Mouse (Mus musculus): ENCODE results near the gene Vmn2r8. TPM values are rescaled to one million over a fixed set of nuclear protein-coding genes. Genes with fewer than 3 reads are reported as not detected.
"Not testable (repeated sequence)": the region's sequence is repeated elsewhere in the genome, so short reads cannot be mapped to it uniquely, and the experiment has no call there.

The Vmn2r8 gene
- not detected for polyA plus RNA-seq (2012; fragmentation: generic; extraction: Trizol)

DNA sequence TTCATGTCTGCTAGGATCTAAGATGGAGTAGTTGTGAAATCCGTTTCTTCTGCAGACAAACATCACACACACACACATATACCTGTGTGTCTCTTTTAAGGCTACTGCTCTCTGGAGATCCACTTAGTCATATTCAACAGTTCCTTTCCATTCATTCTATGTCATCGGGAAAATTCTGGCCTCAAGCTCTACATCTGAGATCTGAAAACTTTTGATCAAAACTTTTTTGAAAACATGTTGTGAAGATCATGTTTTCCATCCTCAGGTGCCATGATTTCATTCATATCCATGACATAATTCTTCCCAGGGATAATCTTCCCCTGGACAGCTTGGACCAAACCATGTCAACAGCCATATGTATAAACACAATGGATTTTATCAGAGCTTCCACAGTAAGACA is at the start of gene Vmn2r8:
TSS of gene Vmn2r8 (minus strand) at position 101 of the 400 bp plus-strand sequence.
- not testable (repeated sequence) for H3K27me3 ChIP-seq (ENCODE audit: control insufficient read depth, insufficient read depth, insufficient read length); H3K79me2 ChIP-seq (ENCODE audit: control insufficient read depth, insufficient read depth); H3K36me3 ChIP-seq (ENCODE audit: control insufficient read depth, insufficient read depth); H3K4me3 ChIP-seq; H3K4me2 ChIP-seq (ENCODE audit: low read depth); H3ac ChIP-seq (ENCODE audit: control insufficient read depth, insufficient read length)

DNA sequence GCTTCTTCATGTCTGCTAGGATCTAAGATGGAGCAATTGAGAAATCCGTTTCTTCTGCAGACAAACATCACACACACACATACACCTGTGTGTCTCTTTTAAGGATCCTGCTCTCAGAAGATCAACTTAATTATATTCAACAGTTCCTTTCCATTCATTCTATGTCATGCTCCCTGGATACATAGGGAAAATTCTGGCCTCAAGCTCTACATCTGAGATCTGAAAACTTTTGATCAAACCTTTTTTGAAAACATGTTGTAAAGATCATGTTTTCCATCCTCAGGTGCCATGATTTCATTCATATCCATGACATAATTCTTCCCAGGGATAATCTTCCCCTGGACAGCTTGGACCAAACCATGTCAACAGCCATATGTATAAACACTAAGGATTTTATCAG is 43.9 kb upstream of the Vmn2r8 start, which contains the start of gene Vmn2r9:
TSS of gene Vmn2r9 (minus strand) at position 101 of the 400 bp plus-strand sequence.
- H3K36me3 ChIP-seq (ENCODE audit: control insufficient read depth, insufficient read depth); H3K79me2 ChIP-seq (ENCODE audit: control insufficient read depth, insufficient read depth); H3K4me3 ChIP-seq; H3K4me2 ChIP-seq (ENCODE audit: low read depth); H3K27me3 ChIP-seq (ENCODE audit: control insufficient read depth, insufficient read depth, insufficient read length); H3ac ChIP-seq (ENCODE audit: control insufficient read depth, insufficient read length): not testable (repeated sequence)

- TF ChIP-seq CEBPB (IDR thresholded peaks at IDR 0.05; ENCODE audit: insufficient read depth, poor library complexity, severe bottlenecking) (no peak), REST (IDR thresholded peaks at IDR 0.05; ENCODE audit: insufficient read depth, insufficient read length) (no peak), E2F4 (IDR thresholded peaks at IDR 0.05; ENCODE audit: insufficient read depth) (no peak)
- Histone ChIP-seq H3K4me3 (no peak overlapping the region), H3K4me2 (ENCODE audit: low read depth) (no peak overlapping the region)
Observed at GRCm38 (mm10) chr5:108849466-108849865, 40.8 kb upstream of the Vmn2r8 start.

DNA sequence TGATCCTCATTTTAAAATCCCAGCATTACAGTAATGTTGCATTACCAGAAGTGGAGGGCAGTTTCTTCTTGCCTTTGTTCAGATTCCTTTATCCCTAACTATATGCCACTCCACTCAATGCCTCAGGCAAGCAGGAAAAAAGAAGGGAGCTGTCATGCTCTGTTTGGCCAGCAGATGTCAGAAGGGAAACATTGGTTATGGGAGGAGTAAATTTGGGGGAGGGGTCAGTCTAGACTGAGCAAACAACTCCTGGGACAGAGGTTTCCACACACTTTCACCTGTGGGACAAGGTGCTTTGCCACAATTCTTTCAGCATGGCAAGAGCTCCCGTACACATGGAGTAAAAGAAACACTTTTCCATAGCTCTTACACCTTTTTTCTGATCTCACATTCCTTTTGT is 27.5 kb upstream of the Vmn2r8 start:
- H3K36me3 ChIP-seq (ENCODE audit: control insufficient read depth, insufficient read depth): no peaks in the 10 kb centered on the region
- no peaks in the 10 kb centered on the region for H3K79me2 ChIP-seq (ENCODE audit: control insufficient read depth, insufficient read depth)
- H3K27me3 ChIP-seq (ENCODE audit: control insufficient read depth, insufficient read depth, insufficient read length): no peaks in the 10 kb centered on the region
- H3K4me2 ChIP-seq (ENCODE audit: low read depth): no peak overlapping the region
- no peak for TF ChIP-seq TCF12 (IDR thresholded peaks at IDR 0.05; ENCODE audit: insufficient read depth, poor library complexity, severe bottlenecking)
- H3ac ChIP-seq (ENCODE audit: control insufficient read depth, insufficient read length): no peak overlapping the region
- H3K4me3 ChIP-seq: no peak overlapping the region

More at GRCm38 (mm10) chr5:108849466-108849865, 40.8 kb upstream of the Vmn2r8 start:
- Histone ChIP-seq H3K27me3 (ENCODE audit: control insufficient read depth, insufficient read depth, insufficient read length) (no peaks in the 10 kb centered on the region), H3K79me2 (ENCODE audit: control insufficient read depth, insufficient read depth) (no peaks in the 10 kb centered on the region), H3K36me3 (ENCODE audit: control insufficient read depth, insufficient read depth) (no peaks in the 10 kb centered on the region), H3ac (ENCODE audit: control insufficient read depth, insufficient read length) (no peak overlapping the region)

GRCm38 (mm10) chr5:108823276-108823675 is 14.6 kb upstream of the Vmn2r8 start:
- Histone ChIP-seq H3K36me3 (ENCODE audit: control insufficient read depth, insufficient read depth) (no peaks in the 10 kb centered on the region), H3K4me2 (ENCODE audit: low read depth) (no peak overlapping the region), H3K79me2 (ENCODE audit: control insufficient read depth, insufficient read depth) (no peaks in the 10 kb centered on the region), H3ac (ENCODE audit: control insufficient read depth, insufficient read length) (no peak overlapping the region), H3K4me3 (no peak overlapping the region), H3K27me3 (ENCODE audit: control insufficient read depth, insufficient read depth, insufficient read length) (no peaks in the 10 kb centered on the region)
- TF ChIP-seq TCF3 (IDR thresholded peaks at IDR 0.05; ENCODE audit: insufficient read length, low read depth) (no peak), MYOD1 (IDR thresholded peaks at IDR 0.05; ENCODE audit: control insufficient read depth in 1 of 3, insufficient read length in 2 of 3, low read depth in 2 of 3) (no peak), E2F4 (IDR thresholded peaks at IDR 0.05; ENCODE audit: insufficient read depth) (no peak), POLR2AphosphoS2 (IDR thresholded peaks at IDR 0.05; ENCODE audit: insufficient read length, low read depth) (no peak), USF1 (IDR thresholded peaks at IDR 0.05; ENCODE audit: low read depth) (no peak), POLR2A (IDR thresholded peaks at IDR 0.05; ENCODE audit: insufficient read length, low read depth) (no peak), CEBPB (IDR thresholded peaks at IDR 0.05; ENCODE audit: insufficient read depth, poor library complexity, severe bottlenecking) (no peak), REST (IDR thresholded peaks at IDR 0.05; ENCODE audit: insufficient read depth, insufficient read length) (no peak), MYOG (IDR thresholded peaks at IDR 0.05; ENCODE audit: control insufficient read depth in 1 of 3, insufficient read depth in 1 of 3, insufficient read length in 2 of 3, low read depth in 2 of 3) (no peak), SRF (IDR thresholded peaks at IDR 0.05; ENCODE audit: control insufficient read depth, insufficient read length, low read depth) (no peak), MAX (IDR thresholded peaks at IDR 0.05; ENCODE audit: low read depth) (no peak)

GRCm38 (mm10) chr5:108803646-108804045 is 5.0 kb downstream of the Vmn2r8 start:
- no peaks in the 10 kb centered on the region for H3K79me2 ChIP-seq (ENCODE audit: control insufficient read depth, insufficient read depth)
- H3K4me2 ChIP-seq (ENCODE audit: low read depth): no peak overlapping the region
- no peak overlapping the region for H3K4me3 ChIP-seq
- no peak for TF ChIP-seq MAX (IDR thresholded peaks at IDR 0.05; ENCODE audit: low read depth)
- TF ChIP-seq TCF12 (IDR thresholded peaks at IDR 0.05; ENCODE audit: insufficient read depth, poor library complexity, severe bottlenecking): no peak
- no peak for TF ChIP-seq USF1 (IDR thresholded peaks at IDR 0.05; ENCODE audit: low read depth)
- no peak for TF ChIP-seq POLR2A (IDR thresholded peaks at IDR 0.05; ENCODE audit: insufficient read length, low read depth)
- no peak for TF ChIP-seq E2F4 (IDR thresholded peaks at IDR 0.05; ENCODE audit: insufficient read depth)
- no peak overlapping the region for H3ac ChIP-seq (ENCODE audit: control insufficient read depth, insufficient read length)
- no peaks in the 10 kb centered on the region for H3K36me3 ChIP-seq (ENCODE audit: control insufficient read depth, insufficient read depth)
- no peaks in the 10 kb centered on the region for H3K27me3 ChIP-seq (ENCODE audit: control insufficient read depth, insufficient read depth, insufficient read length)

GRCm38 (mm10) chr5:108795263-108795662 is 13.4 kb downstream of the Vmn2r8 start, which contains the start of gene Tmed11:
Gene Tmed11 (minus strand): TSS chr5:108795363.
- not testable (repeated sequence) for H3K4me3 ChIP-seq; H3K27me3 ChIP-seq (ENCODE audit: control insufficient read depth, insufficient read depth, insufficient read length); H3K79me2 ChIP-seq (ENCODE audit: control insufficient read depth, insufficient read depth); H3K4me2 ChIP-seq (ENCODE audit: low read depth); H3ac ChIP-seq (ENCODE audit: control insufficient read depth, insufficient read length); H3K36me3 ChIP-seq (ENCODE audit: control insufficient read depth, insufficient read depth)

GRCm38 (mm10) chr5:108790385-108790784 is 18.3 kb downstream of the Vmn2r8 start:
- not testable (repeated sequence) for H3K27me3 ChIP-seq (ENCODE audit: control insufficient read depth, insufficient read depth, insufficient read length); H3K4me3 ChIP-seq; H3K36me3 ChIP-seq (ENCODE audit: control insufficient read depth, insufficient read depth); H3K4me2 ChIP-seq (ENCODE audit: low read depth); H3ac ChIP-seq (ENCODE audit: control insufficient read depth, insufficient read length); H3K79me2 ChIP-seq (ENCODE audit: control insufficient read depth, insufficient read depth)

Measured in myocyte (in vitro differentiated cells).